Mouse (Mus musculus): Measurements from ENCODE around the gene Mgat5.

DNA sequence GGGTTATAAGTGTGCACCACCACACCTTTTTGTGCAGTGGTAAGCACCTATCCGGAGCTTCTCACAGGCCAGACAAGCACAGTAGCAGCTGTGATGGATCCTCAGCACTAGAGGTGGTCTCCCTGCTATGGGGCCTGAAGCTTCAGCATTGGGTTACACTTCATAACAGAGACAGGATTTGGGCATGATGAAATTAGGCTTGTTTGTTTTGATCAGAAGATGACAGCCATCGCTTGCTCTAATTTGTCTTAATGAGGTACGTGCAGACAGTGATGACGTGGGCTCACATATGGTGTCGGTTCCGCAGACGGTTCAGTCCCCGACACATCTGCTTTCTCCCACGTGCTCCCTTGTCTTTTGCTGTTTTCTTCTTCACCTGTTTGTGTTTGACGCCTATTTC, 132.9 kb downstream of the Mgat5 start:
- TF ChIP-seq CTCF (IDR thresholded peaks at IDR 0.05; ENCODE audit: borderline replicate concordance, control insufficient read depth, extremely low read depth, insufficient read depth, low read length, poor library complexity), result no peak
- no peak for TF ChIP-seq POLR2A (IDR thresholded peaks at IDR 0.05; ENCODE audit: control insufficient read depth, extremely low read depth, insufficient read depth, low read length, poor library complexity)

Data from thymus, adult 2 months (tissue).